Mouse (Mus musculus): Measurements from ENCODE around the gene Btbd9.

The Btbd9 gene

DNA sequence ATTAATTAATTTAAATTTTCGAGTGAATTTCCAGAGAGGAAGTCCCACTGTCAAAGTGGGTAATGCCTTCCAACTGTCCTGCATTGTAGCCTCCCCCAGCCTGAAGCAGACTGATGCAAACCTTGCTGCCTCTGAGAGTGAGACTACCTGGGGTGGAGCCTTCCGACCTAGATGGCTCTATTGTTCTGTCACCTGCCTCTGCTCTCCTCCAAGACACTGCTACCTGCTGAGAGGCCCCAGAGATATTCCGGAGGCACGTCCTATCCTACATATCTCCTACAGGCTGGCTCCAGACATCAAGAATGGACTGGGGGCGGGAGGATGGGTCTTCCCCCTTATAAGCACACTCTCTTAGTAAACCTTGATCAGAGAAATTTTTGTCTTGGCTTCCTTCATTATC lies 22.0 kb upstream of the Btbd9 start:
- DNase-seq (ENCODE audit: low read depth): no peak

DNA sequence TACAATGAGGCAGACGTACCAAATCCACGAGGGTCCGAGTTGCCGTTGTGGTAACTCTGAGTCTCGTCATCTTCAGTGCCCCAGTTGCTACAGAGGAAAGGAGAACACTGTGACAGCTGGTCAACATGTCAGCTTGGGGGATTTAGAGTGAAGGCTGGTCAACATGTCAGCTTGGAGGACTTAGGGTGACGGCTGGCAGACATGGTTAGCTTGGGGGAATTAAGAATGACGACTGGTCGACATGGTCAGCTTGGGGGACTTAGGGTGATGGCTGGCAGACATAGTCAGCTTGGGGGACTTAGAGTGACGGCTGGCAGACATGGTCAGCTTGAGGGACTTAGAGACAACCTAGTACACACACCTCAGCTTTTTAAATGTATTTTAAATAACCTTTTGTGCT lies 21.5 kb upstream of the Btbd9 start:
- DNase-seq (ENCODE audit: low read depth): no peak

DNA sequence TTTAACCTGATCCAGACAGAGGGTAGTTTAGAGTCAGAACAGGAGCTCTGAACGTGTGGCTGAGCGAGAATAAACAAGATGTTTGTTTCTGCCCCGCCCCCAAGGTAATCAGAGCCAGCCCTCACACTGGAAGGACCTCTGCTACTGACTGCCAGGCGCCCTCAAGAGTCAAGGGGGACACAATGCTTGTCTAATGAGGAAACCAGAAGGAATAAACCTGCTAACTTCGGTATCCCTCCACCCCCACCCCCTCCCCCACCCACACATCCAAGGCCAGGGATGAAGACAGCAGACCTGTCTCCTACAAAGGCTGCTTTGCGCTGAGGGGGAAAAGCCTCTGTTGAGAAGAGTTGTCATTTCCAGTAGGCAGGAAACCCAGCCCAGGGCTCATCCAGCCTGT lies 18.6 kb upstream of the Btbd9 start:
- DNase-seq (ENCODE audit: low read depth): no peak

DNA sequence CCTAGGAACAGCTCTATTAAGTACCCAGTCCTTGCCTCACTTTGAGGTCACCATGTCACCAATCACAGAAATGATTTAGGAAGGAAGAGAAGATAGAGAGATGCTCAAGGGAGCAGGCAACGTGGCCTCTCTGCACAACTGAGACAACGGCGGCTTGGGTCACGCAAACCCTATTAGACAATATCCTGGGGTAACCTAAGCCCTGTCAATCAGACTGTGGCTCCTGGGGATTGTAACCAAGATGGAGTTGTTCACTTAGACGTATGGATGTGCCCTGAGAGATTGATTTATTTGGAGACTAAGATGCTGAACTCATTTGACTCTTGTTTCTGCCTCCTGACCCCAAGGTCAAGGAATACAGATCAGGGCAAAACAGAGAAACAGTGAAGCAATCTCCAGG lies 18.1 kb upstream of the Btbd9 start:
- no peak for DNase-seq (ENCODE audit: low read depth)

DNA sequence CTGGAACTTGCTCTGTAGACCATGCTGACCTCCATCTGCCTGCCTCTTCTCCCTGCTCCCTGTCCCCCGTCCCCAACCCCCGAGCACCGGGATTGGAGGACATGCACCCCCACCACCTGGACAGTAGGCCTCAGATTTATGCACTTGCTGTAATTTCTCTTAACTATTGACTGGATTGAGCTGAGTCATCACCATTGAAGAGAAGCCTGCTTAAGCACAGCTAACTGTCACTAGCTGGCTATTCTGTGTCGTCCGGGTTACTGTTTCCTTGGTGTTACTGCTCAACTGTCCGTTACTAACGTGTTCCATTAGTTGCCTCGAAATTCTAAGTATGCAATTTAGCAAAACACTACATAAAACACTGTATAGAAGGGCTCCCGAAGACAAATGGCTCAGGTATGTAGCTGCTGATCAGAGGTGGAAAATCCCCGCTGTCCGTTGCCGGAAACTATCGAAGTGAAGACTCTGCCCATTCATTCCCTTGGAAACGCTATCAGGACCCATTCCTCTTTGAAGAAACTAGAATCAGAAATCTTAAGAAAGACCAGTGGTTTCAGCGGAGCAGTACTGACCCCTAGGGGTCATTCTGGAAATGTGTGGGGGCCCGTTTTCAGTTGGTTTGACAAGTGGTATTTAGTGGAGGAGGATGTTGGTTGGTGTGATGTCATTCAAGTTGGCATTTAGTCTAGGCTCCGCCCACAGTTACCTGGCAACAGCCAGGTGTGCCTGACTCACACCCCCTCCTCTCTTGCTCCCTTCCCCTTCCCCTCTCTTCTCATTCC lies 14.3 kb upstream of the Btbd9 start:
- DNase-seq (ENCODE audit: low read depth): peak; percentile 75

DNA sequence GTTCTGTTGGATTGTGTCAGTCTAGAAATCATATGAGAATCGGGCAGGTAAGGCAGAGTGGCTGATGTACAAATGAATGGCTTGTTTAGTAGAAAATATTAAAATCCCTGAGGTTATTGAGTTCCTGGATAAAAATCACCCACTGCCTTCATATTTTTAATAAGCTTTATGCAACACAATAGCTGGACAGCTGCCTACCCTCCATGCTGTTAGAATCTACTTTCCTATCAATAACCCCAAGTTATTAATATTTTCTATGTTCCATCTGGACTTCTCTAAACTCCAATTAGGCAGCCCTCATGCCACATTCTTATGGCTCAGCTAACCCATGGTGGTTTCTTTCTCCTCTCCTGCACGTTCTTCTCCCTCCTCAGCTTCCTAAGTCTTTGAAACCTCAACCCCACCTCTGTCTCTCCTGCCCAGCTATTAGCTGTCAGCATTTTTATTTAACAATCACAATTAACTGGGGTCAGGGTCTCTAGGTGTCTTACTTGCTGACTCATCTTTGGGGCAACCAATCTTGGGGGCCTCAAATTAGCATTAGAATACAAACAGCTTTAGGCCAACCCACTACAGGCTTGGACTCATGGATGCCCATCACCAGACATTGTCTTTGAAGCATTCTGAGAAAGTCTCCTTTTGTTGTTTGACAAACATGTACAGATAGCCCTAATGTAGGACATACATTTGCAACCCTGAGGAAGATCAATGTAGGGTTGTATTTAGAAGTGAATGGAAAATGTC lies 7.1 kb upstream of the Btbd9 start:
- no peak for DNase-seq (ENCODE audit: low read depth)

DNA sequence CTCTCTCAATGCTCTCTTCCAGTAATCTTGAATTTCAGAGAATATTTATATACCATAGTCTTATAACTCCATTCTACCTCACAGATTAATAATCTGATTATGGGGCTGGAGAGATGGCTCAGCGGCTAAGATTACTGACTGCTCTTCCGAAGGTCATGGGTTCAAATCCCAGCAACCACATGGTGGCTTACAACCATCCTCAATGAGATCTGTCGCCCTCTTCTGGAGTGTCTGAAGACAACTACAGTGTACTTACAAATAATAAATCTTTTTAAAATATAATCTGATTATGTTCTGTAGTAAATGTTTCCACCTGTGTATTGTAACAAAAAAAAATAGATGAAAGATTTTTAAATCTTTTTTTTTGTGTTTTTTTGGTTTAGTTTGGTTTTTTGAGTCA lies 6.0 kb upstream of the Btbd9 start:
- no peak for DNase-seq (ENCODE audit: low read depth)

DNA sequence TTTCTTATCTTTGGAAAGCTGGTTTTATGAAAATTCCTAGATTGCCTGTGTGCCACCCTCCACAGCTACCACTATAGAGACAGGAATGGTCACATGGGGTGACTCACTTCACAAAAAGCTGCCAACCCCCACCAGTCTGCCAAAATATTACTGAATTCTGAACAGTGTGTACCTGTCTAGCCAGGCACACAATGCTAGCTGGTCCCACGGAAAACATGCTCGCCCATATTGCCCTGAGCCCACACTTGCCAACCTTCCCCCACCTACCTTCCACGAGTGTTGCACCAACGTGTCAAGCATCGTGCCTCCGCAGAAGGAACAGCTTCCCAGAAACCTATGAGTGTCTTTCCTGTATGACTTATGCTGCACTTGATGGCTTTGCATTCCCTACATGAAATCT lies 4.9 kb upstream of the Btbd9 start:
- DNase-seq (ENCODE audit: low read depth): no peak

DNA sequence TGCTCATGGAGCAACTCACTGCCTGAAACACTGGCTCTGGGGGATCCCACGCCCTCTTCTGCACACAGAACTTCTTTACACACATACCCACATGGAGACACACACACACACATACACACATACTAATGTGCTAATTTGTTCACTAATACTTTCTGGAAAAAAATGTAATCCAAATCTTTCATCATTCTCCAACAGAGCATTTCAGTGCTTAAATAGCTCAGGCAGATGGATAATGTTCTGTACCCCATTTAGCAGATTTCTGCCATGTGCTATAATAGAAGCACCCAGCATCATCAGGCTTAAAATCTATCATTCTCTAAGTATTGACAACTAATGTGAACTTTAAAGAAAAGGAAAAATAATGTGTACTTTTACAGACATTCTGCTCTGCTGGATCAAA lies 4.5 kb upstream of the Btbd9 start:
- no peak for DNase-seq (ENCODE audit: low read depth)

DNA sequence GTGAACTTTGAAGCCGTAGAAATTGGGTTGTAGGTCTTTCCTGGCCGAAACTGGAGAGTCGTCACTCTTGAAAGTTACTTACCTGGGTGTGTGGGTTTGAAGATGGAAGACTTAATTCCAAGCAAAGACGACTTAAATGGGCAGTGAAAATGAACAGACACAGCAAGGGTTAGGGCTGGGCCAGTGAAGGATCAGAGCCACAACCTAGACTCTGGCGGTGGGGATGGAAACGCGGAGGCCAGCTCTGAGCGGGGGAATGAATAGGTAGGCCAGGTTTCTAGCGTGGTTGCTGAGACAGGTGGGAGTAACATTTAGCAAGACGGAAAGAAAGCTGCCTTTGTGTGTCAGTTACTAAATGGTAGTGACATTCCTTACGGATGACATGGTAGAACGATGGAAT lies 658 bp upstream of the Btbd9 start:
- DNase-seq (ENCODE audit: low read depth): no peak

DNA sequence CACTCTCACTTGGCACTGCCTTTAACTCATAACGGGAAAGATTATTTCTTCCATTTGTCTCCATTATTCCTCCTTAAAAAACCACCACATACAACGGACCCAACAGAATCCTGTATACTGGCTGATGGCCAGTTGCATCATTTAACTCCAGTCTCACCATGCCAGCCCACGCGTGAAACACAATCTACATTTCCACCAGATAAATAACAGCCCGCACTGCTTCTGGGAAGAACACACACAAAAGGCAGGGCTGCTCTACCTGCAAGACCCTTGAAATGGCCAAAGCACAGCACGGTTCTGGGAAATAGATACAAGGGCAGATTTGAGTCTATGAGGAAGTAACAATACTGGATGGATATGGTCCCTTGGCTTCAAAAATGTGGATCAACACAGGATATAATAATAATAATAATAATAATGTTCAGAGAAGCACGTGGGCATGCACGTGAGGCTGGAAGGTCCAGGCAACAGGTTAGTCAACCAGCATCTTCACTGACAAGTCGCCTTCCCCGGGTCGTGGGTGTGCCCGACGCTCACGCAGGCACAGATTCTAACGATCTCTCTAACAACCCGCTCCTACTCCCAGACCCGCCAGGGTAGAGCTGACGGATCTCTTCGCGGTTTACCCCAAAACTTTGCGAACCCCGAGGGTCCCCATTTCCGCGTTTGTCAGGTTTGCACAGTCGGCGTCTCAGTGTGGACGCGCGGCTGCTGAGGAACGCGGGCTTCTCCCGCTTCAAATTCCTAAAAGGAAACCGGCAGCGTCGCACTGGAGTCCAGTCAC lies 975 bp downstream of the Btbd9 start:
- DNase-seq (ENCODE audit: low read depth): peak; percentile 68

DNA sequence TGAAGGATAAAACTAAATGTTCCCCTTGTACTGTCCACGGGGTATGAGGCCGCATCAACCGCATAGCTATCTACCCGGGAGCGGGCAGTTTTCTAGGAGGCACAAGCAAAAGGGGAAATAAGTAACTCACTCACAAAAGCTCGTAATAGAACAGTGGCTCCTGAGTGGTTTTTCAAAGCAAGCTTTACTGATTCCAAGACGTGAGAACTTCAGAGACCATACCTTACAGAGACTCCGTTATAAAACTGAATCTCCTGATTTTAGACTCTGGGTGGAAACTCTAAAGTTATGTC lies 1.6 kb downstream of the Btbd9 start:
- DNase-seq (ENCODE audit: low read depth): peak; percentile 16

DNA sequence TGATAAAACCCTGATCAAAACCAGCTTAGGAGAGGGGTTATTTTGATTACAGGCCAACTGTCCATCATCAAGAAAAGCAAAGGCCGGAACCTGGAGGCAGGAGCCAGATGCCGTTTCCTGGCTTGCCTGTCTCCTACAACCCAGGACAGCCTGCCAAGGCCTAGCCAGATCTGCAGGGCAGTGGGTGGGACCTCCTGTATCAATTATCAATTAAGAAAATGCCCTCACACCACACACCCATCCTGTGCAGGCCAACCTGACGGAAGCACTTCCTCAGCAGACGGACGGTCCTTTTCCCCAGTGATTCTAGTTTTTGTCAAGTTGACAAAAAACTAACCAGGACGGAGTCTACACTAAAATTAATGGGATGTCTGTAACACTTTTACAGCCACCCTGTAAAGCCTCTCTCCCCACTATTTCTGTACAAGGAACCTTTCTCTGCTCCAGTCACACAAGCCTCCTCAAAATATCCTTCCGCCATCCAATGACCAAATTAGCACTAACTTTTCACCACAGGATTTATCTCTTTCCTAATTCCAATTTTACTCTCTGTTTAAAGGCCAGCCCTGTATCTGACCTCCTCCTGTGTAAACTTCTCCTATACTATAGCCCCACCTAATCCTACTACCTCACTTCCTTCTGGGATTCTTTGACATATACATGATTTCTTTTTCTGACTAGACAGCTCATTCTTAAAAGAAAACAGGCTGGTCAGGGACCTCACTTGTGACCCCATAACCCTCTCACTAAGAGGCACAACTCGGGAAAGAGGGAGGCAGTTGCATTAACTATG lies 2.1 kb downstream of the Btbd9 start:
- DNase-seq (ENCODE audit: low read depth): no peak

DNA sequence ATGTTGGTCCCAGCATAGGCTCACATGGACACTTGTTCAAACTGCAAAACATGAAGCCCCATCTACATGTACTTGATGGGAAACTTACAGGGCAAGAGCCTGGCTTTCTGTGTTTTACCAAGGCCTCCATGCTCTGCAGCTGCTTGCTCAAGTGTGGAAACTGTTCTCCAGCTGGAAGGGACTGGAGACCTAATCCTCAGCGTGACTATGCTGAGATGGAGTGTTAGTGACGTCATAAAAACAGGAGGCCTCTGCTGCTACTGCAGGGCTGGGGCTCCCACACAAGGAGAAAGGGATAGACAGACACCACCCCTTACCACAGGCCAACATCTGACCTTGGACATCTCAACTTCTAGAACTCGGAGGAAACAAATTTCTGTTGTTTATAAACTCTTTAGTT lies 5.3 kb downstream of the Btbd9 start:
- no peak for DNase-seq (ENCODE audit: low read depth)

DNA sequence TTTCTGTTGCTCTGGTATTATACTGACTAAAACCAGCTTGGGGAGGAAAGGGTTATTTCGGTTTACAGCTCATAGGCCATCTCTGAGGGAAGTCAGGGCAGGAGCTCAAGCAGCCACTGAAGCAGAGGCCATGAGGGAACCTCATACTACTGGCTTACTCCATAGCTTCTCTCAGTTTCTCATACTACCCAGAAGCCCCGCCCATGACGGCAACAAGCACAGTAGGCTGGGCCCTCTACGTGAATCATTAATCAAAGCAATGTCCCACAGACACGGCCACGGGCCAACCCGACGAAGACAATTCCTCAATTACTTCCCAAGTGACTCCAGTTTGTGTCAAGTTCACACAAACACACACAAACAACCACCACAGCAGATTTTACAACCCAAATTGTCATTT lies 6.1 kb downstream of the Btbd9 start:
- DNase-seq (ENCODE audit: low read depth): no peak

DNA sequence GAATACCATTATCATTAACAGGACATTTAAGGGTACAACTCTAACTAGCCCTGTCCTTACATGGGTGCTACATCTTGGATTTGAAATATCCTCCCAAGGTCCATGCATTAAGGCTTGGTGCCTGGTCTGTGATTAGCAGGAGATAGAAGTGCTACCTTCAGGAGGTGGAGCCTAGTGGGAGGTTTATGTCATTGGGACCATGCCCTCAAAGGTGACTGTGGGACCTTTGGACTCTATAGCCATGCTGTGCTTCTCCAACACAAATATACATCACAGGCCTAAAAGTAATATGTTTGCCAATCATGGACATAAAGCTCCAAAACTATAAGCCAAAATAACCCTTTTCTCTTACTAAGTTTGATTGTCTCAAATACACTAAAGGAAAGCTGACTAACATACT lies 7.8 kb downstream of the Btbd9 start:
- no peak for DNase-seq (ENCODE audit: low read depth)

DNA sequence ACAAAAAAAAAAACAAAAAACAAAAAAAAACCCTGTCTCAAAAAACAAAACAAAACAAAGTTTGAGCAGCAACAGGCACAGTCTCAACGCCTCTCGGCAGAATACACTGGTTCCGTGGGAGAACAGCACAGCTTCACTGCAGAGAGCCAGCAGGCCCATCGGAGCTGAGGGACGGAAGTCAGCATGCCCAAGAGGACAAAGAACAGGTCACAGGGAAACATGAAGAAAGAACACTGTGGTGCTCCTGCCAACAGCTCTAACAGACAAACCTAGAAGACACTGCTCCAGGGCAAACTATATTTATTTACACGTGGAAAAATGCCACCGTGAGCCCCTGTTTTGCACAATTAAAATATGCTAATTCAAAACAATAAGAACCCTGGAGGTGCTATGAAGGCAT lies 11.3 kb downstream of the Btbd9 start:
- no peak for DNase-seq (ENCODE audit: low read depth)

DNA sequence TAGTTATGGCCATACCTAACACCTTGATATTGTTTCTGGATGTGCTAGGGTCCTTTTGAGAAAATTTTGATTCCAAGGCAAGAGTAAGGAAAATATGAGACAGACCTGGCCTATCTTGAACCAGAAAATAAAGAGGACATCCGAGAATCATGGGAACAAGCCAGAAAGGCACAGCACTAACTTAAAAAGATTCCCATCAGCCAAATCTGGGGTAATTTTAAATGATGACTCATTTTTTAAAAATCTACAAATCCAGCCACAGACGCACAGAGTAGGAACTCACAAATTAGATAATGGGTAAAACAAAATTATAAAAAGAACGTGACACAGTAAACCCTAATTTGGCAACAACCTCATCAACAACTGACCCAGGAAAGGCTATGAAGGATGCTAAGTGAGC lies 11.9 kb downstream of the Btbd9 start:
- no peak for DNase-seq (ENCODE audit: low read depth)

DNA sequence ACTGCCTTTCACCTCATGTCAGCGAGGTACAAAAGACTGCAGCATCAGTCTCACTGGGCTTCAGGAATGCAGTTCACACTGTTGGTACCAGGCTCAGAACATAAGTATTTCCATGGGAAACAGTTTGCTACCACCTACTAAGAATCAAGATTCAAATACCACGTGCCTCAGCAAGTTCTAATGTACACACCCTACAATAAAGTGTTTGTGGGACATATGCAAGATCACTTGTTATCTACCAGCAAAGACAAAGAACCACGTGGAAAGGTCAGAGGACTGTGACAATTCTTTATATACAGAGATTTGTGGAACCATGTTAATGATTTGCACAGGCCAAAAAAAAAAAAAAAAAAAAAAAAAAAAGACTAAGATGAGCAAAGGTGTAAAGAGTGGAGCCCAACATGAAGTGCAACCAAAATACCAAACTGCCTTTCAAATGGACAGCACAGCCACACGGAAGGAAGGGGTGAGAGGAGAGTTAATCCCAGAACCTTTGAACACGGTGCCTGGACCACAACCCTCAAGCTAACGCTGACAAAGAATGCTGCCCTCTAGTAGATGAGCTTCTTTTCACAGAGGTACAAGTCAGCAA lies 12.7 kb downstream of the Btbd9 start:
- no peak for DNase-seq (ENCODE audit: low read depth)

DNA sequence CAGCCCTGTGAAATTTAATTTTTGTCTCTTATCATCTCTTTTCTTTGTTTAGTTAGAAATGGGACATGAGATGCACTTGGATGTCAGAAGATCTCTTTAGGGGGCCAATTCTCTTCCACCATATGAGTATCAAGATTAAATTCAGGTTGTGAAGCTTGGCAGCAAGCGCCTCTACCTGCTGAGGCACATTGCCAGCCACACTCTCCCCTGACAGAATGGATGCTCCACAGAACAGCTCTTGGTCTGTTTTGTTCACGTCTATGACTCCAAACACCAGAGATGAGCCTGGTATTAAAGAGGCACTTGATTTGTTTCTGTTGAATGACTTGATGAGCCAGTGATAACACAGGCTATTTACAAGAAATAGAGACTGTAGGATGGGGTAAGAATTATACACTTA lies 13.5 kb downstream of the Btbd9 start:
- DNase-seq (ENCODE audit: low read depth): no peak

DNA sequence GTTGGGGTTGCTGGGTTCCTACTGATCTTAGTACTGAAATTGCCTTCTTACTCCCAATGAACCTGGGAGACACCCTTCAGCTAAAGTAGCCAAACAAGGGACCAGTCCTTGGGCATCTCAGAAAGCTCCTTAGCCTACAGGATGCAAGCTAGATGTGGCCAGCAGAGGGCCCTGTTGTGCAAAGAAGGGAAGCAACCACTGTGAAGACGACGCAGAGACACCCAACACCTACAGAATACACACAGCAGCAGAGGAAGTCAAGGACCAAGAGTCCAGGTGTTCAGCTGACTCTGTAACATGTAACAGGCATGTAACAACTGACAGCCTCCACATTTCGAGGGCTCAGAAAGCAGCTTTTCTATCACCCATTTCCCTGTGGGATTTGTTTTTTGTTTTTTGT lies 16.8 kb downstream of the Btbd9 start:
- DNase-seq (ENCODE audit: low read depth): peak; percentile 90

DNA sequence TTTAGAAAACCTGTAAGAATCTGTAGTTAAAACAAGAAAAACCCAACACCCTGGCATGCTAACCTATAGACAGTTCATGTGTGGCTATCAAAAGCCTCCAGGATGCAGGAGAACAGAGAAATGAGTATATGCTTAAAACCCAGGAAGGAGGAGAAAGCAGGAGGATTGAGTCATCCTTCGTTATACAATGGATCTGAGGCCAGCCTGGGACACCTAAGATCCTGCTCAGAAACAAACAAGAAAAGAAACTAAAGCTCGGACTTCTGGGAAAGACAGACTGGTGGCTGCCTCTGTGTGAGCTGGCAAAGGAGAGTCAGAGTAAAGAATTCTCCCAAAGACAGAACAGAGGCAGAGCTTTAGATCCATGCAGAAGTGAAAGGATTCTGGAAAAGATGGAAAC lies 17.7 kb downstream of the Btbd9 start:
- no peak for DNase-seq (ENCODE audit: low read depth)

Data from induced T-regulatory cell, adult 2 months (primary cell).